Mouse (Mus musculus): ENCODE data around the gene Spag7.

GRCm38 (mm10) chr11:70678576-70678975 lies 9.4 kb upstream of the Spag7 start:
- TF ChIP-seq CTCF (conservative IDR thresholded peaks at IDR 0.05; ENCODE audit: low read length) (no peak), NANOG (IDR thresholded peaks at IDR 0.05; ENCODE audit: borderline replicate concordance, low read length) (no peak), POU5F1 (IDR thresholded peaks at IDR 0.05; ENCODE audit: borderline replicate concordance, low read length) (no peak)
